Mouse (Mus musculus) spleen, adult 18-20 months (tissue): ENCODE data around the gene Ccdc163.

Experiments
- DNase-seq, 2 experiments: peaks; one replicate each; pipeline ENCODE4 v3.0.0; 2022; ENCODE audit warnings: mixed read lengths in 2 of 2

Ccdc163 gene

DNA sequence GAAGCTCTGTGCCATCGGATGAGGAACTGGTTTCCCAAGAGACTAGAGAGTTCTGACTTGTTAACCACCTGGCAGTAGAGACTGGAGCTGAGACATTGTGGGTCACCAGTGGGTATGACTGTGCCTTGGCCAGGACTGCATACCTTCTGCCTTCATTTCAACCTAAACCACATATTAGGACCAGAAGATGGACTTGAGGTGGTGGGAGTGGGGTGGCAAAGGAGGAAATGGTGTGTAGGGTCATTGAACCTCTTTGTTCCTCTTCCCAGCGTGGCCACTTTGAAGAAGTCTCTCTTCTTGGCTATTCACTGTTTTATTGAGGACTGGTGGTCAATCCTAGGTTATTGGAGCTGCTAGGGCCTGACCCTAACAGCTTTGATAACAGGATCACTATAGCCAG lies 73.1 kb downstream of the Ccdc163 start:
- no peak for DNase-seq

DNA sequence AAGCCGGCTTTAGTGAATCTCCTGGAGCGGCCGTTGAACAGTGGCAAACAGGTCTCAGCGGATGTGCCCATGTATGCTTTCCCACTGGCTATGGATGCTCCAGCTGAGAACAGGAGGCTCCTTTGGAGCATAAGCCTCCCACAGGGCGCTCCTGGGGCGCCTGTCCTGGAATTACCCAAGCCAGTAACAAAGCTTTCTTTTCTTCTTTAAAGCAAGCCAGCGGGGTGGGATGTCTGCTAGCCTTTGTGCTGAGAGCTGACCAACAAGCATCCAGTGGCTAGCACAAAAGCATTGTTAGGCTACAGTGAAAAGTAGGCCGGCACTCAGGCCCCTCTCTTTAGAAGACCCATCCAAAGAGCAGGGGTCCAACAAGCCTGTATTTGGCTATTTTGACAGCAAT lies 73.9 kb downstream of the Ccdc163 start:
- no peak for DNase-seq

DNA sequence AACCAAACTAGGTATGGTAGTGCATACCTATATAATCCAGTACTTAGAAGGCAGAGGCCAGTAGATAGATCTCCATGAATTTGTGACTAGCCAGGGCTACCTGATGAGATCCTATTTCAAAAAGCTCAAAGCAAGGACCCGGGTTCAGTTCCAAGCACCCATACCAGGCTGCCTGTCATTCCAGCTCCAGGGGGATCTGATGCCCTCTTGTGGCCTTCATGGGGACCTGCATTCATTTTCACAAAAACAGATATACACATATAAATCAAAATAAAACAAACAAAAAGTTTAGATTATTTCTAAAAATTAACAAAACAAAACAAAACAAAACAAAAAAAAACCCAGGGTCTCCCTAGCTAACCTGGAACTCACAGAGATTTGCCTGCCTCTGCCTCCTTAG lies 78.3 kb downstream of the Ccdc163 start:
- no peak for DNase-seq

DNA sequence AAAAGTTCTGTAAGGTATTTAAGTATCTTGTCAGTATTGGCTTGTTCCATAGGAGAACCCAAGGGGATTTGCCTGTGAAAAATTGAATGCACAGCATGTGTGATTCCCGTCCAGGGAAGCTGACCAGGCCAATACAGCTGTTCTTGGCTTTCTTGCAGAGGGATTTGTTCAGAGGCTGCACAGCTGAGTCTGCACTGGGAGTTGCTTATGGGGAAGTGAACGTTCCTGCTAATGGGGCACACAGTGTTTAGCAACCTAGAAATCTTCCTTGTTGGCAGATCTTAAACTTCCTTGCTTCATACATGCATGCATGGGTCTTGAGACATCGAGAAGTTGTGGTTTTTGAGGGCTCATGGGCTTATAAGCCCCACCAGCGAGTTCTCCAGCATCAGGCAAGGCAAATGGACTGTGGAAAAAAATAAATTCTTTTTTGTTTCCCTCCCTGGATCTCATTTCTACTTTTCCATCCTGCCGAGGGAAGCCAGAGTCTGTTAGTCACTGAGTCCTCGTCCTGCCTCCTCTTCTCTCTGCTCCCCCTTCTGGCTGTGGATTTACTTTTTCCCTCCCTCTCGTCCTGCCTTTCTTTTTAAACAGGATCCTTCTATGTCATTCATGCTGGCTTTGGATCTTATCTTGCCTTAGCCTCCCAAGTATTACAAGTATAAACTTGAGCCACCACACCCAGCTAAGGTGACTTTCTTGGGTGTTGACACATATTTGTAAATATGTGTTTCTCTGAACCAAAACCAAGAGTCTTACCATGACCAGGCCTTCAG lies 79.9 kb downstream of the Ccdc163 start:
- DNase-seq = no peak

DNA sequence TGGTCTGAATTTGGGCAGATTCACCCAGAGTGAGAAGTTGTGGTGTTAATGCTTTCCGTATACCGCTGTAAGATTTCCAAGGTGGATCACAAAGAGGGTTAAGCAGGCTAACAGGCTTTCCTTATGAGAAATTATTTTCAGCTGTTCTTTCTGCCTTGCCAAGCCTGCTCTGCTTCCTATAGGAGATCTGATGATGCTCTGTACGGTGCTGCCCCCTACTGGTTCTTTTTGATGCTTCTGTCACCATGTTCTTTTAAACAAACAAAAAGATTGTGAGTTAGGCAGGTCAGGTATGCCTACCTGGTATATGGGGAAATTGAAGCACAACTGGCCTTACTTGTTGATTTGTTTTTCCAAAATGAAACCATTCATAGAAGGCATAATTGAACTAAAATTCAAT lies 80.6 kb downstream of the Ccdc163 start:
- peak; percentile 33 to 73 for DNase-seq

DNA sequence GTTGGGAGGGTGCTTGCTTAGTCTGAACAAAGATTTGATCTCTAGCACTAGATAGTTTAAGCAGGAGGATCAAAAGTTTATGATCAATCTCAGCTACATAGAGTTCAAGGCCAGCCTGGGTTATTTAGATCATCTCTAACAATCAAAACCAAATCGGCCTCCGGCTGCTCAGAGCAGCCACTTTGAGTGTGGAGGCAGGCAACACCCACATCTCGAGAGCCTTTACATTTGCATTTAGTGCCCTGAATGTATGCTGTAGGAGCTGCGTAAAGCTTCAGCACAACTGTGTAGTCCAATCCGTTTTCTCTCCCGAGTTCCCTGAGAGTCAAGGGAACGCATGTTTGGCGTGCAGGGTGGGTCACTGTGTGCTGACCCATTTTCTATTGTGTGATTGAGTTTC lies 84.1 kb downstream of the Ccdc163 start:
- DNase-seq = no peak

DNA sequence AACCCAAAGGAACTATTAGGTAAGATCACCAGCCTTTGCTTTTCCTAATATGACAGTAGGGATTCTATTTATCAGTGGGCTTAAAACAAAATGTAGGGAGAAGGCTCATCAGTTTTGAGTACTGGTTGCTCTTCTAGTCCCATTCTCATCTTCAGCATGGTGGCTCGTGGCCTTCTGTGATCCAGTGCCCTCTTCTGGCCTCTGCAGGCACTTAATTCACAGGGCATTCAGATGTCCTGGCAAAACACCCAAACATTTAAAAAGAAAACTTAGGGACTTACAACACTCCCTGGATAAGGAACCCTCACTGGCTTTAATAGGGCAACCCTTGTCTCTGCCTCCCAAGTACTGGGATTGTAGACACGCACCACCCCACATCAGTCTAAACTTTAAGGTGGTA lies 86.0 kb downstream of the Ccdc163 start:
- no peak for DNase-seq

DNA sequence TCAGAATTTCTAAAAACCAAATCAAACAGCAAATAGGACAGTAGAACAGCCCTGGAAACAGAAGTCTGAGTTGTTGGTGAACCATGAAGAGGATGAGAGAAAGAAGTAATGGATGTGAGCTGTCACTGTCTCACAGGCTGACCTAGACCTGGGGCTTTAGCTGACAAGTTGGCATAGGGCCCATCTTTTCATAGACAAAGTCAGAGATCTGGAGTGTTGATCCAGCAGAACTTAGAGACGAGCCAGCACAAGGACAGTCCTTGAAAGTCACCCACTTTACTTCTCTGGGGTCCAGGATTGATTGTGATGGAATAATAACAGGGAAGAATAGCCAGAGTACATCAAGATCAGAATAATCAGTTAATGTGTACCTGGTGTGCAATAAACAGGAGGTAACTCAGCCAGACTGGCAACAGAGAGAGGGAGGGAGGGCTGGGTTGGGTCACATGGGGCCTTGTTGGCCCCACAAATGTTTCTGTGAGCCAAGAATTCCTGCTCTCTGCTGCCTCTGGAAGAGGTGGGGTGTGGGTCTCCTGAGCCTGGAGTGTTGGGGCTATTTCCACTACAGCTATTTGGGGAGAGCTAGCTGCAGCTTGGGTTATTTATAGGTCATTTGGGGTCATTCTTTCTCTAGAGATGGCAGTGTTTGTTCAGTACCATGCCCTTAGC lies 88.3 kb downstream of the Ccdc163 start:
- DNase-seq = no peak

DNA sequence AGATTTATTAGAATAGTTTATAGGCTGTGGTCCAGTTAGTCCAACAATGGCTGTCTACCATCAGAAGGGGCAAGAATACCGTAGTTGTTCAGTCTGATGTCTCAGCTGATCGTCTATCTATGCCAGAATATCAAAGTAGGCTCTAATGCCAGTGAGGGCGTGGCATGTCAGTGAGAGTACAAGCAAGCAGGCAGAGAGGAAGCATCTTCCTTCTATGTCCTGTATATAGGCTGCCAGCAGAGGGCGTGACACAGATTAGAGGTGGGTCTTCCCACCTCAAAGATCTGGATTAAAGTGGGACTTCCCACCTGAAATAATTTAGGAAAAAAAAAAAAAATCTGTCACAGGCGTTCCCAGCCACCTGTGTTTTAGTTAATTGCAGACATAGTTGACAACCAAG lies 91.6 kb downstream of the Ccdc163 start:
- DNase-seq = no peak
